Mouse (Mus musculus) frontal cortex, postnatal 36 days (tissue): ENCODE data around the gene Dclk2.

Source experiments
- DNase-seq, 2 experiments: peaks; one replicate each; pipeline ENCODE4 v3.0.0; 2022; ENCODE audit warnings: low spot score in 2 of 2

The Dclk2 gene

DNA sequence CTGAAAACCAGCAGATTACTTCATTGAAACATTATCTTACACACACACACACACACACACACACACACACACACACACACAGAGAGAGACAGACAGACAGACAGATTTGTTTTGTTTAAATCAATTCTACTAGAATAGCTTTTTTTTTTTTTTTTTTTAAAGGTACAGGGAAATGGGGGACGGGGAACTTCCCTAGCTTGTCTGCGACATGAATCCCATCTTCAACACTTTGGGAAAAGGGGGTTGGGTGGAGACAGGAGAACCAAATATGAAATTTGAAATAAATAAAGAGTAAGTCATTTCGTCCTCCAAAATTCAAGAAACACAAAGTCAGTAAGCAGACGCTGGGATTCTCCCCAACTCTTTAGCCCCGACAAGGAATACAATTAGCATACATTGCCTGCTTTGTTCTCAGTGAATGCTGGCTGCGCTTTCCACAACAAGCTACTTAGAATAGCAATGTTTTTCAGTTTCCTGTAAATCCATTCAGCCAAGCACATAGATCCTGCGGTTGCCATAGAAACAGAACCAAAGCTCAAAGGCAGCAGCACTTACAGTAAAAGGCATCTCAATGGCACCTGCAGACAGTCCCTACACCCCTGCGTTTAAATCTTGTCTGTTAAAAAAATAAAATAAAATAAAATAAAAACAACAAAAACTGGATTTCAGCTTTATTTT lies 75.7 kb downstream of the Dclk2 start:
- peak in 1 of 2 experiments; percentile 56 for DNase-seq

DNA sequence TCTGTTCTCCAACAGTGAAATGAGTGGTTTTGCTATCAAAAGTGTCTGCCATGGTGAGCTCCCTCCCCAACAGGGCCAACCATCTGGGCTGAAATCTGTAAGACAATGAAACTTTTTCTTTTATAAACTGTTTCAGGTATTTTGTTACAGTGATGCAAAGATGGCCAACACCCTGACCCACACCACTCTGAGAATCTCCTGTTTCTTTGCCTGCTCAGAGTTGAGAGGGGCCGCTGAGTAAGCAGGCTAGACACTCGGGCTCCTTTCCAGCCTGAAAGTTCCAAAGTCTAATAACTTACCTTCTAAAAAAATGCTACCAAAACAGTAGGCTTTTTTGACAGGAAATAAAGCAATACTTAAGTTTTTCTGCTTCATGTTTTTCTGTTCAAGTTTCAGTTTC lies 78.2 kb downstream of the Dclk2 start:
- no peak for DNase-seq

DNA sequence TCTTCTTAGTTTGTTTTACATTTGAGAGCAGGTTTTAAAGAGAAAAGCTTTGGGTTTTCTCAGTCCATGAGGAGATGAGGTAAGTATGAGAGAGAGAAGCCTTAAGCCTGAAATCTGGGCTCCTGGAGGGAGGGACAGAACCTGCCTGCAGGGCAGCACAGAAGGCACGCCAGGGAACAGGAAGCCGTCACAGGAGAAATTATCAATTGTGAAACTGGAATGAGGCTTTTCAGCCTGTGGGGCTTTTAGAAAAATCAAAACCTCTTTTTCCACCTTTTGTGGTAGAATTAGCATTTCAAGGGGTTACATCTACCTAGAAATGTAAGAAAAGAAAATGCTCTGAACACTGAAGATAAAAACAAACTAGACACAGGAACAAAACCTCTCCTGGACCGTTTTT lies 81.0 kb downstream of the Dclk2 start:
- DNase-seq: no peak

DNA sequence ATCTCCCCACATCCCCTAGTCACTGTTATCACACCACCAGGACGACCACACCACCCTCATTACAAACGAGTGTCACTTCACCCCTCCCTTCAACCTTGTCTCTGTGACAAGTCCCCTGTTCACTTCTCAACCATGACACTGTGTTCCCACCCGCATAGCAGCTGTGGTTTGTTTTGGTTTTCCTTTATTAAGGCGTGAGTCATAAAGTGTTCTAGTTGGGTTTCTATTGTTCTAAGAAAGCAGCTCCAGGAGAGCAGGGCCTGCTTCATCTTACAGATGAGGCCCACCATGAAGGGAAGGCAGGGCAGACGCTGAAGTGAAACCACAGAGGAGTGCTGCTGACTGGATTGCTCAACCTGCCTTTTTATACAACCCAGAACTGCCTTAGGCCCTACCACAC lies 83.3 kb downstream of the Dclk2 start:
- no peak for DNase-seq

DNA sequence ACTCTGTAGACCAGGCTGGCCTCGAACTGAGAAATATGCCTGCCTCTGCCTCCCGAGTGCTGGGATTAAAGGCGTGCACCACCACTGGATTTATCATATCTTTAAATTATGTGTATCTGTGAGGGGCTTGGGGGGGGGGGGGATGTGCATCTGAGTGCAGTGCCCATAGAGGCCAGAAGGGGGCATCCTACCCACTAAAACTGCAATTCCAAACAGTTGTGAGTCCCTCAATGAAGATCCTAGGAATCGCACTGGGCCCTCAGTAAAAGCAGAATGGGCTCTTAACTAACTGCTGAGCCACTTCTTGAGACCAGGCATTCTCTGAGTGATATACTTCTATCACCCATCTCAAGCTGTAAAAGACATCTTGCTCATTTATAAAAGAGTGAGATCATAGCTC lies 85.5 kb downstream of the Dclk2 start:
- DNase-seq: no peak

DNA sequence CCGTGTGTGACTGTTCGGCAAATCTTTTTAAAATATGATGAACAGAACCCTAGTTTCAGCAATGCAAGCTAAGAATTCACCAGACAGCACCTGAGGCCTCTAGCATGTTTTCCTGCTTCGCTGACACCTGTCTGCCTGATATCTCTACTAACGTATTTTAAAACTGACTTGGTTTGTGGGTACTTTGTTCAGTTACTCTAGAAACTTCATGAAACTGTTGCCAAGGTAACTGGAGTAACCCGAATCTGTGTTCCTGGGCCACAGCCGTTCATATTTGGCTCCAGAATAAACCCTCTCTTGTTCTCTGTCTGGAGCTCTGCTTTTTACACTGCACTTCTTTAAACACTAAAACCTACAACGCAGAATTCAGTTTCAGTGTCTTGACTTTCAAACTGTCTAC lies 86.3 kb downstream of the Dclk2 start:
- no peak for DNase-seq

DNA sequence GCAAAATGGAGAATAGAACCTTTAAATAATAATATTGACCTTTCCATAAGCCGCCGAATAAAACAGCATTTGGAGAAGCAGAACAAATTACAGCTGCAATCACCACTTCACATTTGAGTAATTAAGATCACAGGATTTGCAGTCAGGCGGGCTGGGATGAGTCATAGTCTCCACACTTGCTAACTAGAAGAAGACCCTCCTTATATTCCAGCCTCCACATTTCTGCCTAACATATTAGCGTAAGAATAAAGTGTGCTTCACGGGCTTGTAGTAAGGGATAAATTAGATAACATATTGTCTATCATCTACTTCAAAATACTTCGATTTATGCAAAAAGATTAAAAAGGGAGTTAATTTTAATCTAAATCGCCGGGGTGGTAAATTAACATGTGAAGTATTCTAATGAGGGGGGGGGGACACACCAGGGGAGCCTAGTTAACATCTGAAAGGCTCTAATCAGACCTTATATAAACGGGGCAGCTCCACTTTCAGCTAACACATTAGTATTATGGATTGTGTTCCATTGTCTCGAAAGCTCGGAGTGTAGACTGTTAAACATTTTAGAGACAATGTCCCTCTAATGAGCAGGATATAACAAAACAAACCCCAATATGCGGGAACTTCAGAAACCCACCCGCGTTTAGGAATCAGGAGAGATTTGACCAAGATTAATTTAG lies 87.9 kb downstream of the Dclk2 start:
- DNase-seq: no peak

DNA sequence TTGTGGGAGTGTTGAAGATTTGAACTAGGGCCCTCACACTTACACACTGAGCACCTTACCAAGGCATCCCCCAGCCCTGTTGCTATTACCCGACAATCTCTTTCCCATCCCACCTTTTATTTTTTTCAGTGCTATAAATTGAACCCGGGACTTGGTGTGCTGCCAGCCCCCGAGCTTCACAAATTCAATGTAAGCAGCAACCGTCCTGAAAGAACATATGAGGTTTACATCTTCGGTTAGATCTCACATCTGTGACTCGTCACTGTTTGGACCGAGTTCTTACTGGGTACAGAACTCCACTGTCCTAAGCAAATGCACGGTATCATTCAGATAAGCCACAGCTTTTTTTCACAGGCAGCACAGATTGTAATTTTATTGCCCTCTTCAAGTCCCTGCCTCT lies 88.5 kb downstream of the Dclk2 start:
- no peak for DNase-seq

DNA sequence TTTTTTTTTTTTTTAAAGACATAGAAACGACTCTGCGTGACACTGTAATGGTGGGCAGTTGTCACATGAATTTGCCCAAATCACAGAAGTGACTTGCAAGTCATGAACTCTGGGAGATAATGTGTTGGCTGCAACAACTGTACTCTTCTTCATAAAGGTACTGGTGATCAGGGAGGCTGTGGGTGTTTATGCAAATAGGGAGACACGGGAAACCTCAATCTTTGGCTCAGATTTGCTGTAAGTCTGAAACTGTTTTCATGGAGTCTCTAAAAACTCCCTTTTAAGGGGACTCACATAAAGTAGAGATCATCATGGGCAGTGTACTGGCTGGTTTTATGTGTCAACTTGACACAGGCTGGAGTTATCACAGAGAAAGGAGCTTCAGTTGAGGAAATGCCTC lies 93.1 kb downstream of the Dclk2 start:
- no peak for DNase-seq

DNA sequence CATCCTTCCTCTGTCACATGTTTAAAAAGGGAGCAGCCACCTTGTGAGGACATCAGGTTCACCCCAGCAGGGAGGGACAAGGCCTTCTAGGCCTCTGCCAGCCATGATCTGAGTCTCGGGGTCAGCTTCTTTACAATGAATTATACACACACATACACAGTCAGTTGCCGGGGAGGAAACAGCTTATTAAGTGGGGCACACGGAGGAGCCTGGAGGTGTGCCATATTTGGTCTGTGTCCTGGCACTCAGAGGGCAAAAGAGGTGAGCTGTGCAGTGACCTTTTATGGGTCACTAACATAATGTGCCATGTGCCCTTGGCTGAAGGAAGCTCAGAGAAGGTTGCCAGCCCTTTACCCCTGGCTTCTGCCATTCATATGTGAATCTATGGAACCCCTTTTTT lies 99.3 kb downstream of the Dclk2 start:
- no peak for DNase-seq

DNA sequence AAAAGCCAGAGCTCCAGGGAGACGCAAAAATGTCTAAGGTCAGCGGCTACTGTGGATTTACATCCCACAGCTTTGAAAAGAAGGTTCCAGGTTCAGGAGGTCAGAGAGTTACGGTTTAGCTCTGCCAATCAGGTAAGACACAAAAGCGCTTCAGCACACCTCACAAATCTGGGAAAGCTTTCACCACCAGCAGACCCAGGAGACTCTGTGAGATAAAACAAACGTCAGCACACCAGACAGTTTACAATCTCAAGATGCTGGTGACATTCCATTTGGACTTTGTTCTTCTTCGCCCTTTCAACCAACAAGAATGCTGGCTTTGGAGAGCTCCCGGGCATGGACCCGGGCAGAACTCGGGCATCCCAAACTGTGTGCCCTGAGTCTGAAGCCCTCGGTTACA lies 100.3 kb downstream of the Dclk2 start:
- no peak for DNase-seq

DNA sequence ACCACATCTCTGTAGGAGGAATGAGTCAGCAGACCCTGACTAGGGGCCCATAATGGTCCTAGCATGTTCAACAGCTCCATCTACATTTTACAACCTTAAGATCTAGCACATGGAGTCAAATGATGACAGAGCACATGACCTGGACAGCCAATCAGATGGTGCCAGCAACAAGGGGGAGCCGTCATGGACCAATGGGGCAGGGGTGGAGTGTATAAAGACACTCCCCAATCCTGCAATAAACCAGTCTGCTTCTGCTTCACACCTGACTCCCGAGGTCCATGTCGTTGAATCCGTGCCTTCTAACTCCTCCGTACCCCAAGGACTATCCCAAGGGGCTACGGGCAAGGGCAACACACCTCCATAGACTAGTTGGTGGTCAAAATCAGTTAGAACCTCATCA lies 101.3 kb downstream of the Dclk2 start:
- DNase-seq: no peak

DNA sequence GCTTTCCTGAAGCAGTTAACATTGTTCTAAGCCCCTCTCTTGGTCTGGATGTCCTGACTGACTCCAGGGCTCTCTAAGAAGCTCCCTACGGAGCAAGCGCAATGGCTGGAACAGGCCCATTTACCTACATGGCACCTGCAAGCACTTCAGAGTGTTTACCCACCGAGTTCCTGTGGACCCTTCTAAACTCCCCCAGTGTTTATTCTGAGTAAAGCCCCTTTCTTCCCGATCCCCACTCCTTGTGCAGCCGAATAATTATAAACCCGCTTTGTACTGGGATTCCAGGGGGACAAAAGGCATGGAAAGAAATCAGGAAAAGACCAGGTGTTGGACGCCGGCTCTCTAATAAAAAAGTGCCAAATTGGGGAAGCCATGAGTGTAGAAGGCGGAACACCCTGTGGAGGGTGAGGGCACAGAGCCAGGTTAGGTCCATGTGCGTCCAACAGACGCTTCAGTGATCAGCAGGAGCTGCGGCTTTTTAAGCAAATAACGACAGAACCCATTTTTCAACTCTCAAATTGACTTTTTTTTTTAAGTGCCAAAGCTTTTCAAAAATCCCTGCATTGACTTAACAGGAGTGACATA lies 102.6 kb downstream of the Dclk2 start:
- no peak for DNase-seq

DNA sequence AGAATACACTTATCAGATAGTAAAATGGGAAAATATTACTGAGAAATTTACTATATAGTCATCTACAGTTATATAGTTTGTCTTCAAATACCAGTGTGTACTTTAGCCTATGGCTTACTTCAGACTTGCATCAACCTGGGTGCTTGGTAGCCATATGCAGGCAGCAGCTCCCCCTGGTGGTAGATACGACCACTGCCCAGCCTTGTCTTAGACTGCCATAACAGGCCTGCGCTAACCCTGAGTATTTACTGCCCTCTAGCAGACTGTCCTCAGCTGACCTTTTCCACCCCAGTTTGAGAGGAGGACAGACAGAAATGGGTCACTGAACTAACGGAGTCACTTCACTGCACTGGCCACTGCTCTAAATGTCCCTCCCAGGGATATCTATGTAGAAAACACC lies 108.0 kb downstream of the Dclk2 start:
- DNase-seq: peak; percentile 70 to 84

DNA sequence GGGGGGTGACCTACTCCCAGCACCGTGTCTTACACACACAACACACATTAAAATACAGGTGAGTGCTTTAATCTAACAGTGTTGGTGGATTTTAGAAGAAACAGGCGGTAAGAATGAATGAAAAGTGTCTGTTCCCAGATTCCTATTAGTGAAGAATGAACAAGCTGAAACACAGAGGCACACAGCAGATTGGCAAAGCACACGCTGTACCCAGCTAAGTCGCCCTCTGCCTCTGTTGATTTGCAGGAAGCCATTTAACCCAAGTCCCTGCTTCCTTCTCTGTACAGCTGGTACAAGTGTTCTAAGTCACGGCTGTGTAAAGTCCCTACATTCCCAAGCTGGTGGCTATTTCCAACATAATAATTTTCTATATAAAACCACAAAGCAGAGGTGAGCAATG lies 109.7 kb downstream of the Dclk2 start:
- no peak for DNase-seq

DNA sequence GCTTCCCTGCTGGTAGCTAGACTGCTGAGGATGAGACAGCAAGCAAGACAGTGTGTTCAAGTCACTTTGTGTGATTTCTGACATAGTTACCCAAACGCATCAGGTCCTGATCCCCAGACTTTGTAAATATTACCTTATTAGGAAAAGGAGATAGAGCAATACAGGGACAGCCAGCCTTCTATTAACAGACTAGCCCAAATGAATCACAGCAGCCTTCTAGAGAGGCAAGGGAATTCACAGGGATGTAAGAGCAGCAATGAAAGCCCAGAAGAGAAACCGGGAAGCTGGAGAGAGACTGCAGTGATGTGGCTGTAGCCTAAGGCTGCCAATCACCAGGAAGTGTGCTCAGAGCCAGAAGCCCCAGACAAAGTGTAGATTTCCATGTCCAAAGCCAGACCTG lies 111.0 kb downstream of the Dclk2 start:
- DNase-seq: no peak

DNA sequence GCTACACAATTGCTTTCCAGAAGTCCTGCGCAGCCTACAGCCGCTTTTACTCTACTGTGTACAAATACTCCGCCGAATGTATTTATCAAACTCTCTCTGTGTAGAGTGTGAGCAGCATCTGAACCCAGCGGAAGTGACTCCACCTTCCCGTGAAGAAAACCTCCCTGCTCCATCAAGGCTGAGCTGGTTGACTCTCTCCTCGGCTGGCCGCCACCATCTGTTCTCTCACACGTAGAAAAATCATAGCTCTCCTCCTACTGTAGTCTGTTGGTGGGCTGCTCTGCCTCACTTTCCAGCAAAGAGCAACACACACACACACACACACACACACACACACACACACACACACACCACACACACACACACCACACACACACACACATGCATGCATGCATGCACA lies 111.5 kb downstream of the Dclk2 start:
- peak in 1 of 2 experiments; percentile 57 for DNase-seq

DNA sequence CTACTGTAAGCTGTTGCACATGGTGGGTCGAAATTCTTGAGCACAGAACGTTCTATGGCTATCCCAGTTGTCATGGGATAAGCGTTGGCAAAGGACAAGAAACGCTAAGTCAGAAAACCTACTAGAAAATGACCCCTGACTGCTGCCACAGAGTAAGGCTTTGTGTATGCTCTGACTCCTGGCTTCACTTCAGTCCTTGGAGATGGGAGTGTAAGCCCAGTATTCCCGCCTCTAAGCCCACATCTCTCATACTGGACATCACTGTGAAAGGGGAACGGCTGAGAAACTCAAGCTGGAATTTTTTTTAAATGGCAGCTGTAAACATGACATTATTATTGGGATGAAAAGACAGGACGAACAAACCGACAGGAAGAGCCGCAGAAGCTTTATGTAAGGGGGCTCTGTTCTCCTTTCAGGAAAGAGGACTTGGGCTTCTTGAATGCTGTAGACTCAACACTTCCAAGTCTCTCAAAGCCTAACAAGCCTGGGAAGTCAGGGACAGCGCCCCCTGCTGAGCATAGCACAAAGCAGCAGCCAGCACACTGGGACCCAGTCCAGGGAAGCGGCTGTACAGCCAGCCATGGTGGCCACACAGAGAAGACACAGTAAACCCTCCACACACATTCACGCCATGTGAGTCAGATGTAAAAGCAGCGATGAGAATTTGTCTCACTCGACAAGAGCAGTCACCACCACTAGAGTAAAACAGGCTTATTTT lies 112.7 kb downstream of the Dclk2 start:
- peak; percentile 59 to 66 for DNase-seq

DNA sequence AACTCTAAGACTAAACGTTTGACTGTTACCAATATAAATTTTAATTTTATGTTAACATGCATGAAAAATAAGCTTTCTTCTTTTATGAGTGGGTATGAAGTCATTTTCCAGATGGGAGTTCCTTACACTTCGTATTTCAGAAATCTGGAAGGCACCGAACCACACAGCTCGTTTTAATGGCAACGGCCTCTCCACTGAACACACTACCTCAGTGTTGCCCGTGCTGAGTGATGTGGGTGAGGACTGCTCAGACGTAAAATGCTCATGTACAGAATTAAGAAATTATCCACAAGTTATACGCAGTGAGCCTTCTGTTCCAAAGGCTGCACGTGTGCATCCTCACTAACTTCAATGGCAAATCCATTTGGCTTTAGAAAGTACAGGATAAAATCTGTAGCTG lies 113.8 kb downstream of the Dclk2 start:
- no peak for DNase-seq

DNA sequence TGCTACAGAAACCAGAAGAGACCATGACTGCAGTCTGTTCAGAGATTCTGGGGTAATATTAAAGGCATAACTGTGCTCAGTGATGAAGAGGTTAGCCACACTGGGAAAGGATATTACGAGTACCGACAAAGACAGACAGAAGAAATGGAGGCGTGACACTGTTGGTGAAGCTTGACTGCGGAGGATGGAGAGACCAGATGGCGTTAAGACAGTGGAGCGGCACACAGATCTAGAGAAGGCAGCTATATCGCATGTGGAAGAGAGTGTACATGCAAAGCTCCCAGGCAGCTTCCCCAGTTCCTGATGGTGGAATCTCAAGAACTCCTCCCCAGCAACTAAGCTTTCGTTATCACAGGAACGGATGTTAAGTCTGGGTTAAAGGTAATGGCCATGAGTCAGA lies 116.4 kb downstream of the Dclk2 start:
- peak; percentile 65 to 85 for DNase-seq

DNA sequence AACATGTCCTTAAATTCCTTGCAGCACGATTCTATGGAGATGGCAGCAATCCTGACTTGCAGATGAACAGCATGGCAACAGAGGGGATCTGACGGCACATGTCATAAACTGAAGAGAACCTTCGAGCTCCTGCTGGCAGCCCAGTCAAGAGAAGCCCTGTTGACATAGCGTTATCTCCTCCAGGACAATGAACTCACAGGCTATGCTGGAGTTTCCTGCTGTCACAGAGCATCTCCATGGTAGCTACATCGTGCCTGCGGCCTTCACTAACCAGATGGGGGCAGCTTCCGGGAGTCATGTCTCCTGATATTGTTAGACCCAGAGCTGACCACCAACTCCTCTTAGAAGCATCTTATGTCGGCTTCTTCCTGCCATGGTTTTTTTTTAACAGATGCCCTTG lies 117.8 kb downstream of the Dclk2 start:
- DNase-seq: no peak

DNA sequence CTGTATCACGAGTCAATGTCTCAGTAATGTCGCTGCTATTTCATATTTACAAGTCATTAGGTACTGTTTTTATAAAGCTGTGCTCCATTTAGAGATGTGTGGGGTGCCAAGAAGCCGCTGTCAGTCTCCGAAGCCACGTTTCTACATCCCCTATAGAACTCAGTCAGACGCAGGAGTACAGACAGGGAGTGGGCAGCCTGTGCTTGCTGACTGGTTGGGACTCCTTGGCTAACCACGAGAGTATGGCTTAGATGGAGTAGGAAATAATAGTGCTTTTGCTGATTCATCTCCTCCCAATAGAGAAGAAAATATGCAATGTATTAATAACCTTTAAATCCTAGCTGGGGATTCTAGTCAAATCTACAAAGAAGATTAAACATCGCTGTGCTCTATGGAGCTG lies 119.8 kb downstream of the Dclk2 start:
- DNase-seq: no peak

DNA sequence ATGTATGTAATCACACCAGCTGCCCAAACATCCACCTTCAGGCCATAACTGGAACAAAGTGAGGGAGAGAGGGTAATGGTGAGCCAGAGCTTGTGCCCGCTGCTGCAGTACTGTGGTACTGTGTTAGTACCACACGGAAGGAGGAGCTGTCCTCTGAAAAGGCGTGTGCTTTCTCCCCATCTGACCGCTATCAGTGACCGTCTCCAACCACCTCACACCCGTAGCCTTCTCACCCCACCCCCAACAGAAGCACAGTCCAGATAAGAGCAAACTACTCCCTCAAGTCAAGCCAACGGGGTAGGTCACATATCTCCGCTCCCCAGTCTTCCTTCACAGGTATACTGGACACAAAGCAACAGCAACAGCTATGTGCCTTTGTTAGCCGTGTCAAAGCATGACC lies 121.6 kb downstream of the Dclk2 start:
- no peak for DNase-seq
